Mouse (Mus musculus) brain, embryonic 14.5 days (tissue): Measurements from ENCODE around the gene Zc3h4.

ENCODE experiments used
- CTCF ChIP-seq: fragments of 200-500 bp; IDR thresholded peaks from 2 replicates; pipeline ENCODE4 v1.5.1; 2012; ENCODE audit warnings: inconsistent platforms, mild to moderate bottlenecking, moderate library complexity, borderline replicate concordance; ENCODE audit not compliant: insufficient read depth, insufficient read length; ENCODE audit errors: extremely low read depth
- POLR2A ChIP-seq: fragments of 200-500 bp; IDR thresholded peaks from 2 replicates; pipeline ENCODE4 v1.6.1; 2012; ENCODE audit warnings: mild to moderate bottlenecking, inconsistent platforms, borderline replicate concordance; ENCODE audit not compliant: poor library complexity, insufficient read depth, insufficient read length, severe bottlenecking; ENCODE audit errors: extremely low read depth

GRCm38 (mm10) chr7:16475764-16476599 lies 75.3 kb downstream of the Zc3h4 start:
- TF ChIP-seq POLR2A = no peak
- TF ChIP-seq CTCF = no peak
